Mouse (Mus musculus) neural tube, embryonic 13.5 days (tissue): ENCODE measurements around the gene Slc25a45. TPM values are rescaled to one million over a fixed set of nuclear protein-coding genes. Genes with fewer than 3 reads are reported as not detected.
A peak's percentile ranks its signal among the peaks of the same experiment; 100 is the strongest.

Source experiments
- ATAC-seq: fragments of 200-750 bp; cut with Nextera tagmentation; 2 replicates; pipeline ENCODE4 v1.8.0; 2017; ENCODE audit warnings: low read depth, mild to moderate bottlenecking, moderate TSS enrichment, moderate library complexity
- H3K27ac ChIP-seq: fragments of 300-500 bp; sonication (generic); replicated peaks from 2 replicates; pipeline ENCODE4 v1.5.1; 2015; ENCODE audit warnings: moderate library complexity, mild to moderate bottlenecking, inconsistent platforms
- H3K27me3 ChIP-seq: fragments of 300-500 bp; sonication (generic); 2 replicates; pipeline ENCODE4 v1.6.1; 2015; ENCODE audit warnings: mild to moderate bottlenecking, inconsistent platforms
- H3K36me3 ChIP-seq: fragments of 300-500 bp; sonication (generic); 2 replicates; pipeline ENCODE4 v1.6.1; 2015; ENCODE audit warnings: mild to moderate bottlenecking, inconsistent platforms
- H3K4me1 ChIP-seq: fragments of 300-500 bp; sonication (generic); replicated peaks from 2 replicates; pipeline ENCODE4 v1.6.1; 2015; ENCODE audit warnings: inconsistent platforms
- H3K4me2 ChIP-seq: fragments of 300-500 bp; sonication (generic); 2 replicates; pipeline ENCODE4 v1.6.1; 2015; ENCODE audit warnings: inconsistent platforms, mild to moderate bottlenecking, moderate library complexity
- H3K4me3 ChIP-seq: fragments of 300-500 bp; sonication (generic); 2 replicates; pipeline ENCODE4 v1.5.1; 2015; ENCODE audit warnings: mild to moderate bottlenecking, inconsistent platforms
- H3K9ac ChIP-seq: fragments of 300-500 bp; sonication (generic); 2 replicates; pipeline ENCODE4 v1.6.1; 2015; ENCODE audit warnings: moderate library complexity, mild to moderate bottlenecking, inconsistent platforms
- H3K9me3 ChIP-seq: fragments of 300-500 bp; sonication (generic); 2 replicates; pipeline ENCODE4 v1.6.1; 2016; ENCODE audit warnings: inconsistent platforms
- WGBS: fragments of 180-500 bp; shearing (Covaris S2); methylation state at CpG from one replicate; pipeline ENCODE4 v1.1.7; 2015; 5-methylcytosine and 5-hydroxymethylcytosine counted together
- polyA plus RNA-seq: library from polyadenylated mRNA; unstranded; fragments of >200 nt; fragmentation: Nextera tagmentation; extraction: Ambion mirVana; gene quantifications from 2 replicates; pipeline ENCODE4 v1.2.1, GENCODE M21; 2015

The Slc25a45 gene
- polyA plus RNA-seq, 1 experiment from 2014 or later: 2.3 TPM

DNA sequence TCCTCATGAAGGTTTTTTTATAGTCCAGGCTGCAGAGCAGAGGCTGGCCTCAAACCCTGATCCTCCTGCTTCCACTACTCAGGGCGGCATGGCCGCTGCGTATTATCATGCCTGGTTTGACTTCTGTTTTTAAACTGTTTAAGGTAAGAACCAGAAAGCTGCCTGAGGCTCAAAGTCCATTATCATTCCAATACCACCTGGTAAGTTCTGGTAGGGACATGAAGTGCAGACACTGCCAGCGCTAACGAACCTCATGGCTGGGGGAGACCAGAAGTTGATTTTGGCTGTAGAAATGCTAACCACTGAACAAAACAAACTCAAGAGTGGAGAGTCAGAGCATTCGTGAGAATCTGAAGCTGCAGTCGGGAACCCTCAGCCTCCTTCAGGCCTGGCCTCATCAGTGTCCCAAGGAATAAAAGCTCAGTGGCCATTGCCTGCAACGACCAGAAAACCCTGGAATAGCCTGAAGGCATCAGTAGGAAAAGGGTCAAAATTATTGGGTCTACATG is 41.6 kb upstream of the Slc25a45 start:
- Histone ChIP-seq H3K4me2 (no peak overlapping the region), H3K4me1 (0 out of 2 replicates have a peak, but pooled peaks cover 3% of the 10 kb centered on the region), H3K4me3 (no peak overlapping the region), H3K27ac (no peak overlapping the region), H3K9me3 (no peaks in the 10 kb centered on the region), H3K36me3 (no peaks in the 10 kb centered on the region), H3K27me3 (no peaks in the 10 kb centered on the region), H3K9ac (no peak overlapping the region)
- 80% methylated on average over 8 of the region's 8 CpGs for WGBS
- no peak for ATAC-seq

DNA sequence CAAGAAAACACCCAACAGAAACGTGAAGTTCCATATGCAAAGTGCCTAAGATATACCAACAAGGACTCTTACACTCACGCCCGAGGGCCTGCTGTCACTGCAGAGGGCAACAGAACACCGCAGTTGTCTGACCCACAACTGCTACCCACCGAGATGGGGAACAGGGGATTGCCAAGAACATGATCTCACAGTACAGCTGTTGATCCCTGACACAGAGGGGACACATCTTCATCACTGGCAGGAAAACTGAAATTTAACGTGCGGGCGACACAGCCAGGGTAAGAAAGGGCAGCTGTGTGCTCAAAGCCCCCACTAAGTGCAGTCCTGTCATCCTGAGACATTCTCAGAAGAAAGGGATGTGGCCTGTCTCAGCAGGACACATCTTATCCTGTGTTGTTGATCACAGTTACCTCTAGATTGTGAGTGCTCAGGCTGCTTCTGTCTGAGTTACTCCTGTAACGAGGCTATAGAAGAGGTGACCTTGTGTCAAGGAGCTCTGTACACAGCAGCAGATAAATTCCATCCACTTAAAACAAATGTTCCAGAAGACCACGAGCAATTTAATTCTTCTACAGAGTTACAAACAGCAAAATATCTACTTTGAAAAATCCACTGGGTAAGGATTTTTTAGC is 40.6 kb upstream of the Slc25a45 start:
- 77% methylated on average over 10 of the region's 10 CpGs for WGBS
- Histone ChIP-seq H3K4me3 (no peak overlapping the region), H3K36me3 (no peaks in the 10 kb centered on the region), H3K27me3 (no peaks in the 10 kb centered on the region), H3K9me3 (no peaks in the 10 kb centered on the region), H3K27ac (no peak overlapping the region), H3K9ac (no peak overlapping the region), H3K4me2 (no peak overlapping the region), H3K4me1 (peaks cover 11% of the 10 kb centered on the region)
- ATAC-seq: no peak

- H3K36me3 ChIP-seq: no peaks in the 10 kb centered on the region
- H3K27me3 ChIP-seq: no peaks in the 10 kb centered on the region
- H3K4me3 ChIP-seq: no peak overlapping the region
- peaks cover 17% of the 10 kb centered on the region for H3K4me1 ChIP-seq
- H3K9me3 ChIP-seq: no peaks in the 10 kb centered on the region
- H3K27ac ChIP-seq: no peak overlapping the region
- H3K9ac ChIP-seq: no peak overlapping the region
- no peak overlapping the region for H3K4me2 ChIP-seq
- ATAC-seq: no peak
- WGBS: 90% methylated on average over 8 of the region's 8 CpGs
Observed at GRCm38 (mm10) chr19:5837606-5838005, 40.0 kb upstream of the Slc25a45 start.

- Histone ChIP-seq H3K9me3 (no peaks in the 10 kb centered on the region), H3K27ac (no peak overlapping the region), H3K4me1 (peaks cover 24% of the 10 kb centered on the region), H3K9ac (no peak overlapping the region), H3K4me3 (no peak overlapping the region), H3K27me3 (no peaks in the 10 kb centered on the region), H3K36me3 (no peaks in the 10 kb centered on the region), H3K4me2 (no peak overlapping the region)
- no peak for ATAC-seq
- WGBS: 80% methylated on average over 12 of the region's 12 CpGs
Observed at GRCm38 (mm10) chr19:5838136-5838891, 39.3 kb upstream of the Slc25a45 start.

GRCm38 (mm10) chr19:5838892-5839165 is 38.8 kb upstream of the Slc25a45 start:
- H3K9me3 ChIP-seq: no peaks in the 10 kb centered on the region
- H3K4me1 ChIP-seq: peaks cover 29% of the 10 kb centered on the region
- no peaks in the 10 kb centered on the region for H3K36me3 ChIP-seq
- no peak overlapping the region for H3K4me3 ChIP-seq
- WGBS: 89% methylated on average over 4 of the region's 4 CpGs
- H3K4me2 ChIP-seq: no peak overlapping the region
- no peak for ATAC-seq
- no peaks in the 10 kb centered on the region for H3K27me3 ChIP-seq
- H3K9ac ChIP-seq: no peak overlapping the region
- no peak overlapping the region for H3K27ac ChIP-seq

DNA sequence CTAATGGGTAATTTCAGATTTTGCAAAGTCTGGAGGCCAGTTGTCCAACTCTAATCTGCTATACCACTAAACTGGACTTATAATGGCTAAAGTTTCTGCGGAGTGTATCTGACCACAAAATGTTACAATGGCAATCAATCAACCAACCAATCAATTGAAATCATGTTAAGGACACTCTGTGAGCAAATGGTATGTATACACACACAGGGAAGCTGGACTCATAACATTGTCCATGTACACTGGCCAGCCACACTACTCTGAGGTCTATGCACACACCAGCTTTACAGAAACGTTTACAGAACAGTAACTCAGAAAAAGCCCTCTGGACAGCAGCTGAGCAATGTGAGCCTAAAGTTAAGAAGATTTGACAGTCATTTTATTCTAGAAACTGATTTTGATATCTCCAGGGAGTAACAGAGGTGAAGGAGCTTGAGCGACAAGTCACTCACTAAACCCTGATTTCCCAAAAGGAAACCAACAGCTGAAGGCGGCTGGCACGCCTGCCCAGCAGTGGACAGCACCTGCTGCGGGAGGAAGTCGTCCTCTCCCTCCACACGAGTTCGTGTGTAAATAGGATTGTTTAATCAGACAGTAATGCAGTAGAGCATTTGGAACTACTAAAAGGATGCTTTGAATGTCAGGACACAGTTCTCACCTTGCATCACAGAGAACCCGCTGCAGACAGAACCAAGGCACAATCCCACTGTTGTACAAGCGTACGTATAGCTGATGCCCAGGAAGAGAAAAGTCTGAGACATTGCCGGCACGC is 38.1 kb upstream of the Slc25a45 start:
- Histone ChIP-seq H3K4me1 (peaks cover 36% of the 10 kb centered on the region), H3K4me2 (no peak overlapping the region)
- 81% methylated on average over 14 of the region's 14 CpGs for WGBS

GRCm38 (mm10) chr19:5840086-5840889 is 37.3 kb upstream of the Slc25a45 start:
- Histone ChIP-seq H3K4me1 (peaks cover 44% of the 10 kb centered on the region), H3K9me3 (no peaks in the 10 kb centered on the region), H3K27ac (no peak overlapping the region), H3K27me3 (no peaks in the 10 kb centered on the region), H3K36me3 (no peaks in the 10 kb centered on the region), H3K4me3 (no peak overlapping the region), H3K9ac (no peak overlapping the region), H3K4me2 (no peak overlapping the region)
- 83% methylated on average over 18 of the region's 18 CpGs for WGBS
- ATAC-seq: no peak

More for the DNA sequence above, 38.1 kb upstream of the Slc25a45 start:
- H3K9me3 ChIP-seq: no peaks in the 10 kb centered on the region
- no peaks in the 10 kb centered on the region for H3K36me3 ChIP-seq
- no peak for ATAC-seq
- H3K27me3 ChIP-seq: no peaks in the 10 kb centered on the region
- H3K9ac ChIP-seq: no peak overlapping the region
- no peak overlapping the region for H3K4me3 ChIP-seq
- no peak overlapping the region for H3K27ac ChIP-seq

DNA sequence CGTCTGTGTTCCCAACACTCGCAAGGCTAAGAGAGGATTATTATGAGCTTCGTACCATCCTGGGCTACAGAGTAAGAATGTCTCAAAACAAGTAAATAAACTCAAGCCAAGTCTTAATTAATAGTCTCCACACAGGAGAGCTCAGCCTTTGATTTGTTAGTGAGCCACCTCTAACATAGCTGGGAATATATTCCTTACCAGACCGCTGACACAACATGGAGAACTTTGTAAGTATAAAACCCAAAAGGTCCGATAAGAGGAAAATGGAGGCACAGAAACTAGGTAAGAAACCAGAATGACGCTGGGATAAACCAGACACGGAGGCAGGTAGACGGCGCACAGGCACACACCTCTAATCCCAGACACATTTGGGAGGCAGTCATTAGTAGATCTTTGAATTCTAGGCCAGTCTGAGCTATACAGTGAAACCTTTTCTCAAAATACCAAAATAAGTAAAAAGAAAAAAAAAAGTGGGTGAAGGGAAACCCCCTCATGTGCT is 36.7 kb upstream of the Slc25a45 start:
- ATAC-seq: no peak
- 94% methylated on average over 9 of the region's 9 CpGs for WGBS
- no peaks in the 10 kb centered on the region for H3K9me3 ChIP-seq
- H3K27ac ChIP-seq: no peak overlapping the region
- H3K4me2 ChIP-seq: 0 out of 2 replicates have a peak overlapping the region, but pooled peaks have one; percentile 13
- H3K4me1 ChIP-seq: peaks cover 48% of the 10 kb centered on the region
- no peak overlapping the region for H3K4me3 ChIP-seq
- no peak overlapping the region for H3K9ac ChIP-seq
- H3K27me3 ChIP-seq: no peaks in the 10 kb centered on the region
- no peaks in the 10 kb centered on the region for H3K36me3 ChIP-seq

DNA sequence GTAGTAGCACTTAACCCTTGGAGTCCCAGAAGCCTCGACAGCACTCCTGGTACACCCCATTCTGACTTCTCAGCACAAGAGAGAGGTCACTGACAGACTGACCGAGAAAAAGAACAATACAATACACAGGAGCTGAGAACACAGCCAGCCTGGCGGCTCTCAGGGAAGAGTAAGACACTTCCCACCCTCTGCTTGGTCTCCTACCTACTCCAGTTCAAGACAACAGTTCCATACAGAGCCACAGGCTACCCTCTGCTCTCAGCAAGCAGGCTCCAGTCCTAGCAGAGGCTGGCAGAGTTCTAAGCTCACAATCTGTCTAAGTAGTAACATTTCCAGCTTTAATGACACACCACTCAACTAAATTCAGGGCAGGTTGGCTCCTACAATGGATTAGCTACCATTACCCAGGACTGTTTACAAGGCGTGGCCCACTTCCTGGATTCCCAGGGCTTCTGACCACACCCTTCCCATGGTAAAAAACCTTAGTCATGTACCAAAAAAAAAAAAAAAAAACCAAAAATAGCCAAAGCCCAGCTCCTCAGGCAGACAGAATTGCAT is 36.1 kb upstream of the Slc25a45 start:
- H3K27me3 ChIP-seq: no peaks in the 10 kb centered on the region
- H3K9ac ChIP-seq: no peak overlapping the region
- H3K9me3 ChIP-seq: no peaks in the 10 kb centered on the region
- ATAC-seq: no peak
- H3K27ac ChIP-seq: no peak overlapping the region
- H3K4me2 ChIP-seq: 0 out of 2 replicates have a peak overlapping the region, but pooled peaks have one; percentile 13
- WGBS: 46% methylated on average over 4 of the region's 4 CpGs
- no peak overlapping the region for H3K4me3 ChIP-seq
- peaks cover 53% of the 10 kb centered on the region for H3K4me1 ChIP-seq
- H3K36me3 ChIP-seq: no peaks in the 10 kb centered on the region

DNA sequence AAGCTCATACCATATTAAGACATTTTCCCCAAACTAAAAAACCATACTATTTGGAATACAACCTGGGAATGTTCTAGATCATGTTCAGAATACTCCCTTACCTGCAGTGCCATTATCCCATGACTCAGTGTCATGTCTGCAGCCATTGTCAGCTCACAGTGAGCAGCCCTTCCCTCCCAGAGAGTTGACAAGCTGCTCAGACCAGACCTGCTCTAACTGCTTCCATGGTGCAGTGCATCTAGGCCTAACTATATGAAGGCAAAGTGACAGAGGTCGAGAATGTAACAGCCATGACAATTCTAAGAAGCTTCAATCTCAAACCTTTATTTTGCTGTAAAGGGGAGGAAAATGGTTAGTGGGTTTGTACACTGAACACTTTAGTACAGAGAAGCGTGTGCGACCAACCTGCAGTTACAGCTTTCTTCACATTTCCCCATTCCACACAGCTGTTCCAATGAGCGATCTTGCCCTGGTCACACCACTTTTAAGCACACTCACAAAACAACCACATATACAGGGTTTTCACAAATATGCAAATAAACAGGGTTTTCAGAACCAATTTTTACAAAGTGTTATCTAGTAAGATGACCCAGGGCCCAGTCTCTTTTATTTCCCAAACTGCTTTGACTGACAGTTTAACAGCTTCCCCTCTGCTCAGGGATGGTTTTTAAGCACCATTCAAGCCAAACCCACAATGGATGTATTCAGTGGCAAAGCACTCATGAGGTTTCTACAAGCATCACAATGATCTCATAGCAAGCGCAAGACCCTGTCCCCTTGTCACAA is 35.4 kb upstream of the Slc25a45 start:
- Histone ChIP-seq H3K4me3 (no peak overlapping the region), H3K4me2 (peak overlapping the region; percentile 13; the same call in 1 of the 2 replicates), H3K9ac (no peak overlapping the region; the same call in 1 of the 2 replicates), H3K9me3 (no peaks in the 10 kb centered on the region), H3K27ac (peak overlapping the region; percentile 20), H3K27me3 (no peaks in the 10 kb centered on the region), H3K36me3 (no peaks in the 10 kb centered on the region), H3K4me1 (peaks cover 60% of the 10 kb centered on the region)
- no peak for ATAC-seq
- 46% methylated on average over 5 of the region's 5 CpGs for WGBS
